Mouse (Mus musculus) heart, postnatal 0 days (tissue): ENCODE results near the gene Ranbp6.

ENCODE experiments used
- CTCF ChIP-seq: IDR thresholded peaks from 2 replicates; pipeline ENCODE4 v1.5.1; 2016; ENCODE audit warnings: antibody characterized with exemption, control low read depth, low read depth
- EP300 ChIP-seq: IDR thresholded peaks from 2 replicates; pipeline ENCODE4 v1.6.1; 2016; ENCODE audit warnings: antibody characterized with exemption, low read depth

GRCm38 (mm10) chr19:29860816-29861215 lies 48.0 kb upstream of the Ranbp6 start:
- TF ChIP-seq CTCF (no peak), EP300 (no peak)
